Mouse (Mus musculus) bone marrow macrophage, adult 2 months (primary cell): ENCODE results near the gene Ccdc107. TPM values are rescaled to one million over a fixed set of nuclear protein-coding genes. Genes with fewer than 3 reads are reported as not detected.
A peak's percentile ranks its signal among the peaks of the same experiment; 100 is the strongest.

ENCODE experiments used
- H3K27ac ChIP-seq: 2 replicates; pipeline ENCODE4 v1.5.1; 2012; ENCODE audit warnings: low read depth, low read length; ENCODE audit not compliant: insufficient read depth
- H3K4me1 ChIP-seq: 2 replicates; pipeline ENCODE4 v1.6.1; 2012; ENCODE audit warnings: low read length; ENCODE audit not compliant: control insufficient read depth, insufficient read depth
- H3K4me3 ChIP-seq: 2 replicates; pipeline ENCODE4 v1.5.1; 2012; ENCODE audit warnings: mild to moderate bottlenecking, low read length, moderate library complexity; ENCODE audit not compliant: insufficient read depth
- CTCF ChIP-seq: IDR thresholded peaks from 2 replicates; pipeline ENCODE4 v1.5.1; 2012; ENCODE audit warnings: low read depth, mild to moderate bottlenecking, low read length, moderate library complexity
- POLR2A ChIP-seq: IDR thresholded peaks from 2 replicates; pipeline ENCODE4 v1.6.1; 2012; ENCODE audit warnings: mild to moderate bottlenecking, low read depth, low read length, borderline replicate concordance
- polyA plus RNA-seq: library from polyadenylated mRNA; stranded (reverse); fragments of >200 nt; gene quantifications from 2 replicates; pipeline ENCODE4 v1.2.4, GENCODE M21; 2012; ENCODE audit not compliant: missing spikeins, insufficient read depth, insufficient read length

The Ccdc107 gene
- polyA plus RNA-seq, 1 experiment, result 33.0 TPM

- Histone ChIP-seq H3K4me3 (no peak overlapping the region), H3K4me1 (0 out of 2 replicates have a peak, but pooled peaks cover 2% of the 10 kb centered on the region), H3K27ac (no peak overlapping the region)
- no peak for TF ChIP-seq POLR2A
- TF ChIP-seq CTCF, result no peak
Measured at GRCm38 (mm10) chr4:43528487-43528886, 35.8 kb downstream of the Ccdc107 start.

- no peaks in the 10 kb centered on the region for H3K4me1 ChIP-seq
- no peak for TF ChIP-seq POLR2A
- TF ChIP-seq CTCF, result no peak
- H3K4me3 ChIP-seq, result no peak overlapping the region
- no peak overlapping the region for H3K27ac ChIP-seq
Measured at GRCm38 (mm10) chr4:43530081-43530501, 37.4 kb downstream of the Ccdc107 start.

- no peak overlapping the region for H3K4me3 ChIP-seq
- H3K4me1 ChIP-seq, result no peaks in the 10 kb centered on the region
- no peak overlapping the region for H3K27ac ChIP-seq
- TF ChIP-seq POLR2A (no peak), CTCF (0 out of 2 replicates have a peak, but pooled peaks have one; percentile 19)
Measured at GRCm38 (mm10) chr4:43530581-43530980, 37.9 kb downstream of the Ccdc107 start.

DNA sequence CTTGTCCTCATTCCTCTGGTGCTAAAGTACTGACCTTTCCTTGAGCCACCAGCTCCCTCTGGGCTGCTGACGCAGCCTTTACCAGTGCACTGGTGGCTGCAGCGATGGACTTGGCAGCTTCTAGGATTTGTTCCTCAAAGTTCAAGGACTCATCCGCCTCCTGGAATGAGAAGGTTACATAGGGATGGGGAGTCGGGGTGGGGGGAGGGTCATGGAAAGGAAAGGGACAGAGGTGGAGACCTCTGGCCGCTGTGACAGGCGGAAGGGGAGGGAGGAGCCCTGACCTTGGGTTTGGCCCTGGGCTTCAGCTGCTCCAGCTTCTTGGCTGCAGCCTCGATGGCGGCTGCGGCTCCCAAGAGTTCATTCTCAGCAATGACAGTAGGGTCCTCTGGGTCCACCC, 40.6 kb downstream of the Ccdc107 start:
- H3K4me1 ChIP-seq, result no peaks in the 10 kb centered on the region
- TF ChIP-seq CTCF (no peak), POLR2A (no peak)
- no peak overlapping the region for H3K4me3 ChIP-seq
- H3K27ac ChIP-seq, result no peak overlapping the region

- Histone ChIP-seq H3K27ac (no peak overlapping the region), H3K4me1 (no peaks in the 10 kb centered on the region), H3K4me3 (no peak overlapping the region)
- no peak for TF ChIP-seq POLR2A
- TF ChIP-seq CTCF, result no peak
Measured at GRCm38 (mm10) chr4:43535628-43536027, 42.9 kb downstream of the Ccdc107 start.

DNA sequence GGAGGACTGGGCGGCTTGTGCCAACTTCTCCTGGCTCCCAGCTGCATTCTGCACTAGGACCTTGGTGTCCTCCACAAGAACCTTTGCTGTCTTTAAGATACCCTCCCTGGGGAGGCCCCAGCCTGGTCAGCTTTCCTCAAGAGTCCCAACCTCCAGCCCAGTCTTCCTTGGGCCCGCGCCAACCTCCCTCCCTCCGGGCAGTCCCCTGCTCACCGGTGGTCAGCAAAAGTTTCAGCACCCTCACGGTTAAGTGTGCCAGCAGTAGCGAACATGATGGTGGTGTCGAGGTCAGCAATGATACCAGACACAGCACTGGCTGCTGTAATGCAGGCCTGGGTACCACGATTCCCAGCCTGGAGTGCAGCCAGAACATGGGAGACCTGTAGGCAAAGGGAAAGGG, 43.3 kb downstream of the Ccdc107 start:
- Histone ChIP-seq H3K27ac (no peak overlapping the region), H3K4me3 (no peak overlapping the region), H3K4me1 (no peaks in the 10 kb centered on the region)
- TF ChIP-seq POLR2A, result no peak
- no peak for TF ChIP-seq CTCF

- H3K27ac ChIP-seq, result no peak overlapping the region
- no peaks in the 10 kb centered on the region for H3K4me1 ChIP-seq
- TF ChIP-seq CTCF (no peak), POLR2A (no peak)
- no peak overlapping the region for H3K4me3 ChIP-seq
Measured at GRCm38 (mm10) chr4:43542044-43542443, 49.3 kb downstream of the Ccdc107 start.

Other genes with a start within 250 kb of the Ccdc107 start
- gene Atp8b5, start 225.7 kb upstream of the Ccdc107 start, polyA plus RNA-seq, result not detected in 2 replicates
- gene Rusc2, start 110.9 kb upstream of the Ccdc107 start, polyA plus RNA-seq, result 40.0 and 44.3 TPM in 2 replicates
- gene Fam166b, start 63.8 kb upstream of the Ccdc107 start, polyA plus RNA-seq, result not detected in 2 replicates
- 47.2 and 51.5 TPM in 2 replicates for gene Tesk1, start 51.0 kb upstream of the Ccdc107 start, polyA plus RNA-seq
- 854 and 867 TPM in 2 replicates for gene Cd72, start 38.3 kb upstream of the Ccdc107 start, polyA plus RNA-seq
- gene Sit1, start 9.2 kb upstream of the Ccdc107 start, polyA plus RNA-seq, result not detected in 2 replicates
- 32.5 and 39.2 TPM in 2 replicates for gene Arhgef39, start 6.8 kb downstream of the Ccdc107 start, polyA plus RNA-seq
- 5.7 and 6.0 TPM in 2 replicates for gene Car9, start 14.1 kb downstream of the Ccdc107 start, polyA plus RNA-seq
- gene Tpm2, start 30.9 kb downstream of the Ccdc107 start, polyA plus RNA-seq, result 7.0 and 8.9 TPM in 2 replicates
- 50.7 and 54.0 TPM in 2 replicates for gene Creb3, start 69.4 kb downstream of the Ccdc107 start, polyA plus RNA-seq
- 168 and 219 TPM in 2 replicates for gene Tln1, start 69.8 kb downstream of the Ccdc107 start, polyA plus RNA-seq
- gene Rgp1, start 85.8 kb downstream of the Ccdc107 start, polyA plus RNA-seq, result 15.8 and 17.3 TPM in 2 replicates
- 9.6 and 11.3 TPM in 2 replicates for gene Gba2, start 86.0 kb downstream of the Ccdc107 start, polyA plus RNA-seq
- not detected in 2 replicates for gene Msmp, start 91.6 kb downstream of the Ccdc107 start, polyA plus RNA-seq
- 0.44 TPM in 1 of 2 replicates, not detected in the other for gene Npr2, start 139.0 kb downstream of the Ccdc107 start, polyA plus RNA-seq
- gene Spag8, start 160.7 kb downstream of the Ccdc107 start, polyA plus RNA-seq, result not detected in 2 replicates
- 32.7 and 33.1 TPM in 2 replicates for gene Hint2, start 163.6 kb downstream of the Ccdc107 start, polyA plus RNA-seq
- 1.9 and 2.4 TPM in 2 replicates for gene Tmem8b, start 176.1 kb downstream of the Ccdc107 start, polyA plus RNA-seq
- gene Fam221b, start 176.2 kb downstream of the Ccdc107 start, polyA plus RNA-seq, result 0.15 and 0.21 TPM in 2 replicates
- gene Olfr70, start 207.9 kb downstream of the Ccdc107 start, polyA plus RNA-seq, result not detected in 2 replicates
- gene Olfr71, start 217.4 kb downstream of the Ccdc107 start, polyA plus RNA-seq, result not detected in 2 replicates
- gene Hrct1, start 234.3 kb downstream of the Ccdc107 start, polyA plus RNA-seq, result not detected in 2 replicates
- not detected in 2 replicates for gene Spaar, start 237.1 kb downstream of the Ccdc107 start, polyA plus RNA-seq